Mouse (Mus musculus): Measurements from ENCODE around the gene Abcc12.

GRCm38 (mm10) chr8:86615095-86615769 is 34.7 kb upstream of the Abcc12 start:
- TF ChIP-seq CTCF (IDR thresholded peaks at IDR 0.05; ENCODE audit: low read depth) (no peak), EP300 (optimal IDR thresholded peaks at IDR 0.05) (no peak)

All from stomach, postnatal 0 days (tissue).